Mouse (Mus musculus) layer of hippocampus, adult 18-20 months (tissue): ENCODE measurements around the gene Gm11172. TPM values are rescaled to one million over a fixed set of nuclear protein-coding genes. Genes with fewer than 3 reads are reported as not detected.

Experiments used
- DNase-seq, 2 experiments: peaks; one replicate each; pipeline ENCODE4 v3.0.0; 2022; ENCODE audit warnings: low spot score in 2 of 2
- long read RNA-seq: library from polyadenylated mRNA; stranded (forward); transcript quantifications from one replicate; pipeline ENCODE4 v2.0.0, GENCODE M21; 2021
- total RNA-seq, 2 experiments: library from RNA; stranded (reverse); gene quantifications; 2 replicates each; pipeline ENCODE4 v1.2.3; 2021

The Gm11172 gene
- not detected for total RNA-seq
- long read RNA-seq: 0 reads

GRCm38 (mm10) chr16:10812865-10813371 lies at the start of gene Gm11172:
Gm11172 (plus strand) TSS chr16:10812915.
- no peak for DNase-seq

- no peak for DNase-seq
Observed at GRCm38 (mm10) chr16:10763540-10764264, 49.0 kb upstream of the Gm11172 start.

GRCm38 (mm10) chr16:10764323-10764722 lies 48.4 kb upstream of the Gm11172 start:
- DNase-seq: no peak

GRCm38 (mm10) chr16:10767158-10767557 lies 45.6 kb upstream of the Gm11172 start:
- DNase-seq: peak; percentile 29 to 76

GRCm38 (mm10) chr16:10768821-10769220 lies 43.9 kb upstream of the Gm11172 start:
- no peak for DNase-seq

GRCm38 (mm10) chr16:10769661-10770060 lies 43.1 kb upstream of the Gm11172 start:
- no peak for DNase-seq

- DNase-seq: no peak
Observed at GRCm38 (mm10) chr16:10770531-10771325, 42.0 kb upstream of the Gm11172 start.

GRCm38 (mm10) chr16:10771769-10772510 lies 40.8 kb upstream of the Gm11172 start:
- no peak for DNase-seq

GRCm38 (mm10) chr16:10773543-10773942 lies 39.2 kb upstream of the Gm11172 start:
- DNase-seq: no peak

GRCm38 (mm10) chr16:10774726-10775125 lies 38.0 kb upstream of the Gm11172 start:
- no peak for DNase-seq

GRCm38 (mm10) chr16:10776322-10776721 lies 36.4 kb upstream of the Gm11172 start:
- DNase-seq: no peak

- DNase-seq: no peak
Observed at GRCm38 (mm10) chr16:10777579-10778160, 35.0 kb upstream of the Gm11172 start.

- no peak for DNase-seq
Observed at GRCm38 (mm10) chr16:10780631-10781120, 32.0 kb upstream of the Gm11172 start.

- no peak for DNase-seq
Observed at GRCm38 (mm10) chr16:10781862-10782371, 30.8 kb upstream of the Gm11172 start.

GRCm38 (mm10) chr16:10782377-10783151 lies 30.2 kb upstream of the Gm11172 start:
- DNase-seq: no peak

GRCm38 (mm10) chr16:10783152-10783434 lies 29.6 kb upstream of the Gm11172 start:
- DNase-seq: no peak

GRCm38 (mm10) chr16:10783451-10783850 lies 29.3 kb upstream of the Gm11172 start:
- no peak for DNase-seq

GRCm38 (mm10) chr16:10783883-10784792 lies 28.6 kb upstream of the Gm11172 start:
- peak in 1 of 2 experiments; percentile 23 for DNase-seq

GRCm38 (mm10) chr16:10784793-10785370 lies 27.8 kb upstream of the Gm11172 start:
- DNase-seq: peak; percentile 64 to 81
